Mouse (Mus musculus): ENCODE data around the gene Lsamp. TPM values are rescaled to one million over a fixed set of nuclear protein-coding genes. Genes with fewer than 3 reads are reported as not detected.

Lsamp gene
- polyA plus RNA-seq, 1 experiment from 2014 or later = 1.3 TPM

- H3K27ac ChIP-seq (ENCODE audit: low read depth, low read length) = no peak overlapping the region
- 62% methylated on average over 3 of the region's 3 CpGs for WGBS
Observed at GRCm38 (mm10) chr16:42059927-42060326, 2075.8 kb downstream of the Lsamp start.

GRCm38 (mm10) chr16:42074325-42074724, 2090.2 kb downstream of the Lsamp start:
- H3K36me3 ChIP-seq (ENCODE audit: control insufficient read depth, insufficient read depth, low read length) = no peaks in the 10 kb centered on the region
- no peak for ATAC-seq (replicated peaks; ENCODE audit: low FRiP score)
- 78% methylated on average over 3 of the region's 3 CpGs for WGBS
- H3K9me3 ChIP-seq (ENCODE audit: control insufficient read depth, low read length) = no peaks in the 10 kb centered on the region
- H3K4me2 ChIP-seq = no peak overlapping the region
- no peak overlapping the region for H3K9ac ChIP-seq (ENCODE audit: low read depth, low read length)
- no peak for DNase-seq (ENCODE audit: low spot score)
- no peaks in the 10 kb centered on the region for H3K4me1 ChIP-seq (replicated peaks; ENCODE audit: control insufficient read depth, insufficient read depth, low read length)
- H3K4me3 ChIP-seq (ENCODE audit: low read depth, low read length) = no peak overlapping the region
- H3K27me3 ChIP-seq (replicated peaks; ENCODE audit: control insufficient read depth, insufficient read depth, low read length) = no peaks in the 10 kb centered on the region
- H3K27ac ChIP-seq (ENCODE audit: low read depth, low read length) = no peak overlapping the region

More at GRCm38 (mm10) chr16:42059927-42060326, 2075.8 kb downstream of the Lsamp start:
- Histone ChIP-seq H3K4me2 (no peak overlapping the region), H3K4me3 (ENCODE audit: low read depth, low read length) (no peak overlapping the region), H3K4me1 (replicated peaks; ENCODE audit: control insufficient read depth, insufficient read depth, low read length) (no peaks in the 10 kb centered on the region), H3K36me3 (ENCODE audit: control insufficient read depth, insufficient read depth, low read length) (no peaks in the 10 kb centered on the region), H3K9ac (ENCODE audit: low read depth, low read length) (no peak overlapping the region), H3K9me3 (ENCODE audit: control insufficient read depth, low read length) (no peaks in the 10 kb centered on the region), H3K27me3 (replicated peaks; ENCODE audit: control insufficient read depth, insufficient read depth, low read length) (no peaks in the 10 kb centered on the region)
- DNase-seq (ENCODE audit: low spot score) (no peak), ATAC-seq (replicated peaks; ENCODE audit: low FRiP score) (no peak)

- Histone ChIP-seq H3K36me3 (ENCODE audit: control insufficient read depth, insufficient read depth, low read length) (no peaks in the 10 kb centered on the region), H3K27ac (ENCODE audit: low read depth, low read length) (no peak overlapping the region), H3K4me2 (no peak overlapping the region), H3K4me3 (ENCODE audit: low read depth, low read length) (no peak overlapping the region), H3K9ac (ENCODE audit: low read depth, low read length) (no peak overlapping the region), H3K27me3 (replicated peaks; ENCODE audit: control insufficient read depth, insufficient read depth, low read length) (no peaks in the 10 kb centered on the region), H3K4me1 (replicated peaks; ENCODE audit: control insufficient read depth, insufficient read depth, low read length) (no peaks in the 10 kb centered on the region), H3K9me3 (ENCODE audit: control insufficient read depth, low read length) (no peaks in the 10 kb centered on the region)
- no peak for DNase-seq (ENCODE audit: low spot score)
- WGBS = 76% methylated on average over 4 of the region's 4 CpGs
- ATAC-seq (replicated peaks; ENCODE audit: low FRiP score) = no peak
Observed at GRCm38 (mm10) chr16:42079573-42079972, 2095.4 kb downstream of the Lsamp start.

- no peaks in the 10 kb centered on the region for H3K4me1 ChIP-seq (replicated peaks; ENCODE audit: control insufficient read depth, insufficient read depth, low read length)
- WGBS = 57% methylated on average over 2 of the region's 2 CpGs
- no peak for ATAC-seq (replicated peaks; ENCODE audit: low FRiP score)
Observed at GRCm38 (mm10) chr16:42081611-42082010, 2097.4 kb downstream of the Lsamp start.

GRCm38 (mm10) chr16:42097510-42097909, 2113.3 kb downstream of the Lsamp start:
- no peaks in the 10 kb centered on the region for H3K36me3 ChIP-seq (ENCODE audit: control insufficient read depth, insufficient read depth, low read length)
- no peak for DNase-seq (ENCODE audit: low spot score)
- no peaks in the 10 kb centered on the region for H3K27me3 ChIP-seq (replicated peaks; ENCODE audit: control insufficient read depth, insufficient read depth, low read length)
- WGBS = 79% methylated on average over 1 of the region's 1 CpGs
- H3K4me2 ChIP-seq = no peak overlapping the region
- no peak overlapping the region for H3K4me3 ChIP-seq (ENCODE audit: low read depth, low read length)
- no peak overlapping the region for H3K9ac ChIP-seq (ENCODE audit: low read depth, low read length)
- no peak overlapping the region for H3K27ac ChIP-seq (ENCODE audit: low read depth, low read length)
- no peaks in the 10 kb centered on the region for H3K4me1 ChIP-seq (replicated peaks; ENCODE audit: control insufficient read depth, insufficient read depth, low read length)
- H3K9me3 ChIP-seq (ENCODE audit: control insufficient read depth, low read length) = no peaks in the 10 kb centered on the region
- ATAC-seq (replicated peaks; ENCODE audit: low FRiP score) = no peak

More at GRCm38 (mm10) chr16:42081611-42082010, 2097.4 kb downstream of the Lsamp start:
- no peaks in the 10 kb centered on the region for H3K36me3 ChIP-seq (ENCODE audit: control insufficient read depth, insufficient read depth, low read length)
- no peak overlapping the region for H3K27ac ChIP-seq (ENCODE audit: low read depth, low read length)
- H3K9me3 ChIP-seq (ENCODE audit: control insufficient read depth, low read length) = no peaks in the 10 kb centered on the region
- no peak overlapping the region for H3K9ac ChIP-seq (ENCODE audit: low read depth, low read length)
- H3K4me3 ChIP-seq (ENCODE audit: low read depth, low read length) = no peak overlapping the region
- no peak overlapping the region for H3K4me2 ChIP-seq
- DNase-seq (ENCODE audit: low spot score) = no peak
- H3K27me3 ChIP-seq (replicated peaks; ENCODE audit: control insufficient read depth, insufficient read depth, low read length) = no peaks in the 10 kb centered on the region

- no peaks in the 10 kb centered on the region for H3K9me3 ChIP-seq (ENCODE audit: control insufficient read depth, low read length)
- DNase-seq (ENCODE audit: low spot score) = no peak
- H3K27ac ChIP-seq (ENCODE audit: low read depth, low read length) = no peak overlapping the region
- WGBS = 50% methylated on average over 2 of the region's 2 CpGs
- H3K36me3 ChIP-seq (ENCODE audit: control insufficient read depth, insufficient read depth, low read length) = no peaks in the 10 kb centered on the region
- no peak overlapping the region for H3K4me2 ChIP-seq
- H3K9ac ChIP-seq (ENCODE audit: low read depth, low read length) = no peak overlapping the region
- no peak for ATAC-seq (replicated peaks; ENCODE audit: low FRiP score)
- H3K27me3 ChIP-seq (replicated peaks; ENCODE audit: control insufficient read depth, insufficient read depth, low read length) = no peaks in the 10 kb centered on the region
- H3K4me3 ChIP-seq (ENCODE audit: low read depth, low read length) = no peak overlapping the region
- no peaks in the 10 kb centered on the region for H3K4me1 ChIP-seq (replicated peaks; ENCODE audit: control insufficient read depth, insufficient read depth, low read length)
Observed at GRCm38 (mm10) chr16:42102186-42102585, 2118.0 kb downstream of the Lsamp start.

GRCm38 (mm10) chr16:42102635-42103034, 2118.5 kb downstream of the Lsamp start:
- no peaks in the 10 kb centered on the region for H3K27me3 ChIP-seq (replicated peaks; ENCODE audit: control insufficient read depth, insufficient read depth, low read length)
- DNase-seq (ENCODE audit: low spot score) (no peak), ATAC-seq (replicated peaks; ENCODE audit: low FRiP score) (no peak)
- H3K9me3 ChIP-seq (ENCODE audit: control insufficient read depth, low read length) = no peaks in the 10 kb centered on the region
- no peaks in the 10 kb centered on the region for H3K36me3 ChIP-seq (ENCODE audit: control insufficient read depth, insufficient read depth, low read length)
- H3K4me2 ChIP-seq = no peak overlapping the region
- no peak overlapping the region for H3K9ac ChIP-seq (ENCODE audit: low read depth, low read length)
- no peak overlapping the region for H3K27ac ChIP-seq (ENCODE audit: low read depth, low read length)
- no peaks in the 10 kb centered on the region for H3K4me1 ChIP-seq (replicated peaks; ENCODE audit: control insufficient read depth, insufficient read depth, low read length)
- WGBS = 71% methylated on average over 8 of the region's 8 CpGs
- no peak overlapping the region for H3K4me3 ChIP-seq (ENCODE audit: low read depth, low read length)

- ATAC-seq (replicated peaks; ENCODE audit: low FRiP score) = no peak
- 94% methylated on average over 1 of the region's 1 CpGs for WGBS
- H3K4me1 ChIP-seq (replicated peaks; ENCODE audit: control insufficient read depth, insufficient read depth, low read length) = no peaks in the 10 kb centered on the region
Observed at GRCm38 (mm10) chr16:42112251-42112650, 2128.1 kb downstream of the Lsamp start.

GRCm38 (mm10) chr16:42113246-42113645, 2129.1 kb downstream of the Lsamp start:
- H3K9ac ChIP-seq (ENCODE audit: low read depth, low read length) = no peak overlapping the region
- no peaks in the 10 kb centered on the region for H3K4me1 ChIP-seq (replicated peaks; ENCODE audit: control insufficient read depth, insufficient read depth, low read length)
- H3K4me3 ChIP-seq (ENCODE audit: low read depth, low read length) = no peak overlapping the region
- no peaks in the 10 kb centered on the region for H3K27me3 ChIP-seq (replicated peaks; ENCODE audit: control insufficient read depth, insufficient read depth, low read length)
- WGBS = 50% methylated on average over 2 of the region's 2 CpGs
- H3K36me3 ChIP-seq (ENCODE audit: control insufficient read depth, insufficient read depth, low read length) = no peaks in the 10 kb centered on the region
- no peak overlapping the region for H3K27ac ChIP-seq (ENCODE audit: low read depth, low read length)
- no peaks in the 10 kb centered on the region for H3K9me3 ChIP-seq (ENCODE audit: control insufficient read depth, low read length)
- no peak overlapping the region for H3K4me2 ChIP-seq
- ATAC-seq (replicated peaks; ENCODE audit: low FRiP score) = no peak
- DNase-seq (ENCODE audit: low spot score) = no peak

More at GRCm38 (mm10) chr16:42112251-42112650, 2128.1 kb downstream of the Lsamp start:
- H3K36me3 ChIP-seq (ENCODE audit: control insufficient read depth, insufficient read depth, low read length) = no peaks in the 10 kb centered on the region
- H3K4me2 ChIP-seq = no peak overlapping the region
- no peak overlapping the region for H3K27ac ChIP-seq (ENCODE audit: low read depth, low read length)
- H3K9me3 ChIP-seq (ENCODE audit: control insufficient read depth, low read length) = no peaks in the 10 kb centered on the region
- H3K4me3 ChIP-seq (ENCODE audit: low read depth, low read length) = no peak overlapping the region
- no peak overlapping the region for H3K9ac ChIP-seq (ENCODE audit: low read depth, low read length)
- no peak for DNase-seq (ENCODE audit: low spot score)
- no peaks in the 10 kb centered on the region for H3K27me3 ChIP-seq (replicated peaks; ENCODE audit: control insufficient read depth, insufficient read depth, low read length)
